Mouse (Mus musculus) embryonic facial prominence, embryonic 10.5 days (tissue): ENCODE results near the gene Ptgr1. TPM values are rescaled to one million over a fixed set of nuclear protein-coding genes. Genes with fewer than 3 reads are reported as not detected.

ENCODE experiments used
- DNase-seq: peaks from one replicate; pipeline ENCODE4 v3.0.0-alpha.2; 2017; ENCODE audit warnings: low spot score
- H3K27ac ChIP-seq: fragments of 300-500 bp; sonication (generic); replicated peaks from 2 replicates; pipeline ENCODE4 v1.5.1; 2016; ENCODE audit warnings: mild to moderate bottlenecking
- H3K27me3 ChIP-seq: fragments of 300-500 bp; sonication (generic); replicated peaks from 2 replicates; pipeline ENCODE4 v1.6.1; 2016; ENCODE audit warnings: low read depth, mild to moderate bottlenecking; ENCODE audit not compliant: poor library complexity, severe bottlenecking
- H3K36me3 ChIP-seq: fragments of 300-500 bp; sonication (generic); replicated peaks from 2 replicates; pipeline ENCODE4 v1.6.1; 2016; ENCODE audit warnings: mild to moderate bottlenecking, moderate library complexity
- H3K4me1 ChIP-seq: fragments of 300-500 bp; sonication (generic); 2 replicates; pipeline ENCODE4 v1.6.1; 2016
- H3K4me3 ChIP-seq: fragments of 300-500 bp; sonication (generic); 2 replicates; pipeline ENCODE4 v1.5.1; 2016; ENCODE audit warnings: mild to moderate bottlenecking, moderate library complexity
- H3K9me3 ChIP-seq: fragments of 300-500 bp; sonication (generic); 2 replicates; pipeline ENCODE4 v1.6.1; 2016; ENCODE audit warnings: mild to moderate bottlenecking
- WGBS: fragments of 180-500 bp; shearing (Covaris S2); methylation state at CpG from one replicate; pipeline ENCODE4 v1.1.7; 2016; 5-methylcytosine and 5-hydroxymethylcytosine counted together
- polyA plus RNA-seq: library from polyadenylated mRNA; unstranded; fragments of >200 nt; fragmentation: Nextera tagmentation; extraction: Ambion mirVana; gene quantifications from 2 replicates; pipeline ENCODE4 v1.2.1, GENCODE M21; 2016

Gene Ptgr1
- polyA plus RNA-seq, 1 experiment from 2014 or later = 12.9 TPM

GRCm38 (mm10) chr4:59003806-59004200, 16.9 kb upstream of the Ptgr1 start:
- Histone ChIP-seq H3K36me3 (no peaks in the 10 kb centered on the region), H3K4me1 (peaks cover 48% of the 10 kb centered on the region), H3K27me3 (no peaks in the 10 kb centered on the region), H3K27ac (no peak overlapping the region), H3K4me3 (peak overlapping the region; percentile 93), H3K9me3 (no peaks in the 10 kb centered on the region)
- DNase-seq = no peak
- WGBS = 38% methylated on average over 7 of the region's 7 CpGs

- Histone ChIP-seq H3K27me3 (no peaks in the 10 kb centered on the region), H3K4me1 (peaks cover 46% of the 10 kb centered on the region), H3K27ac (peak within 1 kb of the TSS; percentile 93), H3K9me3 (no peaks in the 10 kb centered on the region), H3K36me3 (no peaks in the 10 kb centered on the region), H3K4me3 (peak within 1 kb of the TSS; percentile 93)
- WGBS = under 1% methylated on average over 89 of the region's 89 CpGs
- DNase-seq = peak; percentile 94
Measured at GRCm38 (mm10) chr4:59002948-59003805, 16.3 kb upstream of the Ptgr1 start, which contains the start of gene Gm20503. Gene Gm20503, plus strand, starts transcription at chr4:59003210.

GRCm38 (mm10) chr4:59000614-59001013, 13.7 kb upstream of the Ptgr1 start:
- H3K27ac ChIP-seq = no peak overlapping the region
- WGBS = 0% methylated on average over 2 of the region's 2 CpGs
- no peaks in the 10 kb centered on the region for H3K36me3 ChIP-seq
- H3K27me3 ChIP-seq = no peaks in the 10 kb centered on the region
- H3K4me1 ChIP-seq = peaks cover 28% of the 10 kb centered on the region
- DNase-seq = no peak
- H3K4me3 ChIP-seq = no peak overlapping the region
- no peaks in the 10 kb centered on the region for H3K9me3 ChIP-seq

GRCm38 (mm10) chr4:58999686-59000085, 12.8 kb upstream of the Ptgr1 start:
- peak; percentile 77 for DNase-seq
- H3K4me1 ChIP-seq = peaks cover 23% of the 10 kb centered on the region
- H3K36me3 ChIP-seq = no peaks in the 10 kb centered on the region
- H3K4me3 ChIP-seq = no peak overlapping the region
- no peaks in the 10 kb centered on the region for H3K9me3 ChIP-seq
- H3K27me3 ChIP-seq = no peaks in the 10 kb centered on the region
- H3K27ac ChIP-seq = no peak overlapping the region
- 22% methylated on average over 2 of the region's 2 CpGs for WGBS

GRCm38 (mm10) chr4:58998688-58999087, 11.8 kb upstream of the Ptgr1 start:
- Histone ChIP-seq H3K9me3 (no peaks in the 10 kb centered on the region), H3K27ac (no peak overlapping the region), H3K4me3 (no peak overlapping the region), H3K36me3 (no peaks in the 10 kb centered on the region), H3K4me1 (peaks cover 13% of the 10 kb centered on the region), H3K27me3 (no peaks in the 10 kb centered on the region)
- DNase-seq = no peak
- 90% methylated on average over 1 of the region's 1 CpGs for WGBS

GRCm38 (mm10) chr4:58997081-58997480, 10.2 kb upstream of the Ptgr1 start:
- Histone ChIP-seq H3K36me3 (no peaks in the 10 kb centered on the region), H3K27ac (no peak overlapping the region), H3K9me3 (no peaks in the 10 kb centered on the region), H3K4me1 (peaks cover 4% of the 10 kb centered on the region; the same call in 1 of the 2 replicates), H3K4me3 (no peak overlapping the region), H3K27me3 (no peaks in the 10 kb centered on the region)
- no peak for DNase-seq
- WGBS = 88% methylated on average over 5 of the region's 5 CpGs

- no peak for DNase-seq
- 75% methylated on average over 8 of the region's 8 CpGs for WGBS
Measured at GRCm38 (mm10) chr4:58995251-58995693, 8.4 kb upstream of the Ptgr1 start.

GRCm38 (mm10) chr4:58994762-58995161, 7.8 kb upstream of the Ptgr1 start, which contains the start of gene Dnajc25:
Gene Dnajc25, plus strand, starts transcription at chr4:58995062.
- Histone ChIP-seq H3K4me1 (peaks cover 4% of the 10 kb centered on the region; the same call in 1 of the 2 replicates), H3K27ac (no peak within 1 kb of the TSS), H3K27me3 (no peaks in the 10 kb centered on the region), H3K36me3 (no peaks in the 10 kb centered on the region), H3K4me3 (no peak within 1 kb of the TSS), H3K9me3 (no peaks in the 10 kb centered on the region)
- DNase-seq = no peak
- 88% methylated on average over 4 of the region's 4 CpGs for WGBS

More at GRCm38 (mm10) chr4:58995251-58995693, 8.4 kb upstream of the Ptgr1 start:
- H3K27me3 ChIP-seq = no peaks in the 10 kb centered on the region
- peaks cover 4% of the 10 kb centered on the region; the same call in 1 of the 2 replicates for H3K4me1 ChIP-seq
- no peak overlapping the region for H3K4me3 ChIP-seq
- H3K9me3 ChIP-seq = no peaks in the 10 kb centered on the region
- no peak overlapping the region for H3K27ac ChIP-seq
- H3K36me3 ChIP-seq = no peaks in the 10 kb centered on the region

GRCm38 (mm10) chr4:58992195-58992594, 5.3 kb upstream of the Ptgr1 start:
- peaks cover 11% of the 10 kb centered on the region for H3K4me1 ChIP-seq
- H3K36me3 ChIP-seq = no peaks in the 10 kb centered on the region
- no peaks in the 10 kb centered on the region for H3K27me3 ChIP-seq
- H3K27ac ChIP-seq = no peak overlapping the region
- 85% methylated on average over 5 of the region's 5 CpGs for WGBS
- H3K9me3 ChIP-seq = no peaks in the 10 kb centered on the region
- DNase-seq = no peak
- H3K4me3 ChIP-seq = no peak overlapping the region

- 88% methylated on average over 17 of the region's 17 CpGs for WGBS
- Histone ChIP-seq H3K4me3 (no peak overlapping the region), H3K27me3 (no peaks in the 10 kb centered on the region), H3K27ac (no peak overlapping the region), H3K9me3 (no peaks in the 10 kb centered on the region), H3K4me1 (peaks cover 20% of the 10 kb centered on the region), H3K36me3 (no peaks in the 10 kb centered on the region)
- no peak for DNase-seq
Measured at GRCm38 (mm10) chr4:58990609-58991434, 3.9 kb upstream of the Ptgr1 start.

- H3K27ac ChIP-seq = no peak overlapping the region
- 87% methylated on average over 7 of the region's 7 CpGs for WGBS
- H3K4me1 ChIP-seq = peaks cover 17% of the 10 kb centered on the region; the same call in 1 of the 2 replicates
- H3K27me3 ChIP-seq = no peaks in the 10 kb centered on the region
- no peak overlapping the region for H3K4me3 ChIP-seq
- DNase-seq = no peak
- H3K36me3 ChIP-seq = no peaks in the 10 kb centered on the region
- no peaks in the 10 kb centered on the region for H3K9me3 ChIP-seq
Measured at GRCm38 (mm10) chr4:58989303-58989898, 2.5 kb upstream of the Ptgr1 start.

- H3K27ac ChIP-seq = no peak overlapping the region
- peak; percentile 85 for DNase-seq
- WGBS = 24% methylated on average over 7 of the region's 7 CpGs
- H3K4me1 ChIP-seq = peaks cover 17% of the 10 kb centered on the region; the same call in 1 of the 2 replicates
- H3K27me3 ChIP-seq = no peaks in the 10 kb centered on the region
- H3K4me3 ChIP-seq = no peak overlapping the region
- no peaks in the 10 kb centered on the region for H3K36me3 ChIP-seq
- no peaks in the 10 kb centered on the region for H3K9me3 ChIP-seq
Measured at GRCm38 (mm10) chr4:58985157-58985648, 1.7 kb downstream of the Ptgr1 start.
